ENCODE assay signal across 8 mouse cellular contexts in the genomic region with DNA sequence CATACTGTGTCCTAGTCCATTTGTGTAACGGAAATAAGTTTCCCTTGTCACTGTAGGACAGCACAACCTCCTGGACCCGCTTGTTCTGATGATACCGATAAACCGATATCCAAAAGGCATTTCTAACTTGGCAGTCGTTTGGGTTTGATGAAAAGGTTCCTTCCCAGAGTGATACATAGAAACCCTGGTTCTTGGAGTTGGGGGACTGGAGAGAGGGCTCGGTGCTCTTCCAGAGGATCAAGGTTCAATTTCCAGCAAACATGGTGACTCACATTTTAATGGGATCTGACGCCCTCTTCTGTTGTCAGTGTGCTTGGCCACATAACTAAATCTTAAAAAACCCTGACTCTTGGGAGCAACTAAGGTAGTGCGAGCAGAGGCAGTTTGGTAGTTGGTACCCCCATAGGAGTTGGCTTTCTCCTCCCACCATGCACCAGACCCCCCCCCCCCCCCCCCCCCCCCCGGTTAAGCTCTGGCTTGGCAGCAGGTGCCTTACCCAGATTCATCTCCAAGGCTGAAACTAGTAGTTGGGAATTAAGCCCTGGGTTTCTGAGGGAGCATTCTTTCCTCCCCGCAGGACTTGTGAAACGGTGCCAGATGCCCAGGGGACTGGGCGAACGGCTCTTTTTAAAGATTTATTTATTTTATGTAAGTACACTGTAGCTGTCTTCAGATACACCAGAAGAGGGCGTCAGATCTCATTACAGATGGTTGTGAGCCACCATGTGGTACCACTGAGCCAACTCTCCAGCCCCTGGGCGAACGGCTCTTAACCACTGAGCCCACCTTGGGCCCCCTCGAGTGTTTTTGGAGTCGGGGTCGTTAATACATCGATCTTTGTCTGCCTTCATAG. TPM values are rescaled to one million over a fixed set of nuclear protein-coding genes. Genes with fewer than 3 reads are reported as not detected.
DNase-seq lines count a peak whose midpoint lies in the region; ATAC-seq and TF ChIP-seq lines count a peak whose summit lies in the region.

No protein-coding gene starts in this region.

- no peaks in the 10 kb centered on the region for H3K27me3 ChIP-seq in forebrain, embryonic 13.5 days
- H3K27me3 ChIP-seq in limb, embryonic 14.5 days (ENCODE audit: control insufficient read depth, insufficient read depth, low read length): no peaks in the 10 kb centered on the region

- H3K27ac ChIP-seq in forebrain, embryonic 13.5 days: peak overlapping the region; percentile 69; the same call in 1 of the 2 replicates
- peak overlapping the region; percentile 84 for H3K27ac ChIP-seq in limb, embryonic 14.5 days (replicated peaks; ENCODE audit: low read depth, low read length)

- no peak for ATAC-seq in forebrain, embryonic 13.5 days
- no peak for ATAC-seq in limb, embryonic 14.5 days (ENCODE audit: low FRiP score, low read depth)
- no peak for ATAC-seq in monocyte, adult 5-6 weeks (replicated peaks; ENCODE audit: insufficient number of reproducible peaks, low FRiP score, low TSS enrichment, poor library complexity, severe bottlenecking)

- peak; percentile 42 for DNase-seq in kidney, adult 9 months
- no peak for DNase-seq in kidney, adult 11 months
- DNase-seq in R1 (ENCODE audit: low read depth, low spot score): peak; percentile 61
- DNase-seq in limb, embryonic 14.5 days (ENCODE audit: low spot score): peak; percentile 41
- DNase-seq in retina, embryonic 14.5 days (ENCODE audit: low spot score): peak; percentile 34
- DNase-seq in frontal cortex, postnatal 10 days (ENCODE audit: low spot score in 2 of 2): no peak

- H3K9me3 ChIP-seq in forebrain, embryonic 13.5 days (replicated peaks): no peaks in the 10 kb centered on the region
- no peaks in the 10 kb centered on the region for H3K9me3 ChIP-seq in limb, embryonic 14.5 days (ENCODE audit: control insufficient read depth, low read length)

- peak overlapping the region; percentile 77 for H3K4me2 ChIP-seq in forebrain, embryonic 13.5 days
- peak overlapping the region; percentile 58 for H3K4me2 ChIP-seq in limb, embryonic 14.5 days (replicated peaks; ENCODE audit: low read depth, low read length, severe bottlenecking)

- peaks cover 47% of the 10 kb centered on the region for H3K36me3 ChIP-seq in forebrain, embryonic 13.5 days (ENCODE audit: poor library complexity, severe bottlenecking)
- H3K36me3 ChIP-seq in limb, embryonic 14.5 days (ENCODE audit: control insufficient read depth, insufficient read depth, low read length): peaks cover 38% of the 10 kb centered on the region

- no peak for TF ChIP-seq POLR2A in limb, embryonic 14.5 days (IDR thresholded peaks at IDR 0.05; ENCODE audit: borderline replicate concordance, extremely low read depth, insufficient read depth, insufficient read length)

- H3K4me1 ChIP-seq in forebrain, embryonic 13.5 days: peaks cover 19% of the 10 kb centered on the region
- peaks cover 10% of the 10 kb centered on the region for H3K4me1 ChIP-seq in limb, embryonic 14.5 days (ENCODE audit: control insufficient read depth, insufficient read depth, low read length)

- H3K4me3 ChIP-seq in forebrain, embryonic 13.5 days: peak overlapping the region; percentile 78
- H3K4me3 ChIP-seq in limb, embryonic 14.5 days (replicated peaks; ENCODE audit: low read length): peak overlapping the region; percentile 92

- 9% methylated on average over 19 of the region's 20 CpGs for WGBS in forebrain, embryonic 13.5 days
- 8% methylated on average over 19 of the region's 20 CpGs for WGBS in limb, embryonic 14.5 days

- peak overlapping the region; percentile 79 for H3K9ac ChIP-seq in forebrain, embryonic 13.5 days
- H3K9ac ChIP-seq in limb, embryonic 14.5 days (ENCODE audit: low read depth, low read length, severe bottlenecking): peak overlapping the region; percentile 83

RNA-seq across cellular contexts. Expression of a gene that starts 1.1 kb away (rescaled TPM):
- 64.2 and 69.0 TPM in 2 replicates for polyA plus RNA-seq in forebrain, embryonic 13.5 days (2015; fragmentation: Nextera tagmentation; extraction: Ambion mirVana)
- polyA plus RNA-seq in limb, embryonic 14.5 days (2012; rRNA removed): 85.4 and 110 TPM in 2 replicates
- 82.7 and 106 TPM in 2 replicates for polyA plus RNA-seq in limb, embryonic 14.5 days (2014; fragmentation: Nextera tagmentation; extraction: Ambion mirVana)
- 4.2 to 8.7 TPM (median 4.2 TPM) in 3 replicates for total RNA-seq in monocyte, adult 5-6 weeks (2017)

RNA-seq across cellular contexts. Expression of a gene that starts 9.0 kb away (rescaled TPM):
- polyA plus RNA-seq in forebrain, embryonic 13.5 days (2015; fragmentation: Nextera tagmentation; extraction: Ambion mirVana): 142 and 143 TPM in 2 replicates
- 69.8 and 101 TPM in 2 replicates for polyA plus RNA-seq in limb, embryonic 14.5 days (2012; rRNA removed)
- polyA plus RNA-seq in limb, embryonic 14.5 days (2014; fragmentation: Nextera tagmentation; extraction: Ambion mirVana): 126 and 131 TPM in 2 replicates
- total RNA-seq in monocyte, adult 5-6 weeks (2017): 87.5 to 121 TPM (median 88.0 TPM) in 3 replicates

RNA-seq across cellular contexts. Expression of a gene that starts 10.0 kb away (rescaled TPM):
- 0.21 and 0.45 TPM in 2 replicates for polyA plus RNA-seq in forebrain, embryonic 13.5 days (2015; fragmentation: Nextera tagmentation; extraction: Ambion mirVana)
- polyA plus RNA-seq in limb, embryonic 14.5 days (2012; rRNA removed): 0.20 and 0.30 TPM in 2 replicates
- polyA plus RNA-seq in limb, embryonic 14.5 days (2014; fragmentation: Nextera tagmentation; extraction: Ambion mirVana): 0.19 and 0.57 TPM in 2 replicates
- 0.38 TPM in 1 of 3 replicates, not detected in the others for total RNA-seq in monocyte, adult 5-6 weeks (2017)

RNA-seq across cellular contexts. Expression of a gene that starts 21.5 kb away (rescaled TPM):
- 56.2 and 60.0 TPM in 2 replicates for polyA plus RNA-seq in forebrain, embryonic 13.5 days (2015; fragmentation: Nextera tagmentation; extraction: Ambion mirVana)
- polyA plus RNA-seq in limb, embryonic 14.5 days (2012; rRNA removed): 67.3 and 68.2 TPM in 2 replicates
- polyA plus RNA-seq in limb, embryonic 14.5 days (2014; fragmentation: Nextera tagmentation; extraction: Ambion mirVana): 64.0 and 69.3 TPM in 2 replicates
- 88.2 to 109 TPM (median 106 TPM) in 3 replicates for total RNA-seq in monocyte, adult 5-6 weeks (2017)

RNA-seq across cellular contexts. Expression of a gene that starts 44.5 kb away (rescaled TPM):
- 0.52 and 0.58 TPM in 2 replicates for polyA plus RNA-seq in forebrain, embryonic 13.5 days (2015; fragmentation: Nextera tagmentation; extraction: Ambion mirVana)
- polyA plus RNA-seq in limb, embryonic 14.5 days (2012; rRNA removed): 0.77 and 1.1 TPM in 2 replicates
- polyA plus RNA-seq in limb, embryonic 14.5 days (2014; fragmentation: Nextera tagmentation; extraction: Ambion mirVana): 0.46 and 0.78 TPM in 2 replicates
- total RNA-seq in monocyte, adult 5-6 weeks (2017): 2.2 to 3.4 TPM (median 3.1 TPM) in 3 replicates

Comparison
In these comparisons a context has a peak if more than half of its experiments do, and no peak if none do; other contexts are left out.
1. DNase-seq: peak in kidney, adult 9 months (single experiment), R1 (single experiment), limb, embryonic 14.5 days (single experiment) and retina, embryonic 14.5 days (single experiment); none in kidney, adult 11 months (single experiment) and frontal cortex, postnatal 10 days (0 of 2).